Mouse (Mus musculus): ENCODE measurements around the gene Tom1.

Tom1 gene

GRCm38 (mm10) chr8:75090781-75091365, 57.4 kb downstream of the Tom1 start:
- DNase-seq (ENCODE audit: low read depth): no peak

- peak; percentile 90 for DNase-seq (ENCODE audit: low read depth)
Measured at GRCm38 (mm10) chr8:75093399-75094156, 60.1 kb downstream of the Tom1 start, which contains the start of gene Hmox1. TSS of gene Hmox1 (plus strand) at chr8:75093621.

DNA sequence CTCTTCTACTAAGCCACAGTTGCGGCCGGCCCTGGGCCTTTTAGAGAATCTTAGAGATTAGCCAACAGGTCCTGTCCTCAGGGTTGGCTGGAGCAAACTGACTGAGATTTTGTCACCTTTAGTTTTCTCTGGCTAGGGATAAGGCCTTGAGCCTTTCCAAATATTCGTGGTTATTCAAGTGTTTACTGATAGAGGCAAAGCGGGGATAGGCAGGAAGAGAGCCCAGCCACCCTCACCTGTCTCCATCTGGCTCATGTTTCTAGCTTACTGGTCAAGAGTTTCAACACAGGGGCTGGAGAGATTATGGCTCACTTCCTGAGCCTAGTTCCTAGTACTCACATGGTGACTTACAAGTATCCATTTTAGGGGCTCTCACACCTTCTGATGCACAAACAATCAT, 69.5 kb downstream of the Tom1 start:
- no peak for DNase-seq (ENCODE audit: low read depth)

GRCm38 (mm10) chr8:75103376-75103878, 69.9 kb downstream of the Tom1 start:
- DNase-seq (ENCODE audit: low read depth): no peak

DNA sequence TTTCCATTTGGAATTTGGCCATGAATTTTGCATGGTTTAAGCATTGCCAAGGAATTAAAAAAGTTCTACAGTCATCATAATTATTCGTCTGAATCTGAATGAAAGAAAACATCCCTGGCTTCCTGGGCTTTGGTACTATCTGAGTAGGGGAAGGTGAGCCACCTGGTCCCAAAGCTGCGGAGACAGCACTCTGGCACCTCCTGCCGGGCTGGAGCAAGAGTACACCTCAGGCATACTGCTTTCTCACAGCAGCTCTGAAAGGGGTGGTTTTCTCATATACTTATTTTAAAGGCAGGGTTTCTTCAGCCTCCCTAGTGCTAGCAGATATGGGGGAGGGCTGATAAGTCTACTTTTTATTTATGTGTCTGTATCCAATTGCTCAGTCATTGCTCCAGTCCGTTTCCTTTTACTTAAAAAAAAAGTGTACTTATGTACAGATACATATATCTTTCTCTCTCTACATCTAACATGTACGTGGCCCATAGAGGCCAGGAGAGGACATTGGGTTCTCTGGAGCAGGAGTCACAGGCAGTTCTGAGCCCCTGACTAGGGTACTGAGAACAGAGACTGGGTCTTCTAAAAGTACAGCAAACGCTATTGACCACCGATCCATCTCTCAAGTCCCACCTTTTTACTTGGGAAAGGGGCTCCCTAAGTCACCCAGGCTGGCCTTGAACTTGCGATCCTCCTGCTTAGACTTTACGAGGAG, 75.2 kb downstream of the Tom1 start:
- DNase-seq (ENCODE audit: low read depth): peak; percentile 58

DNA sequence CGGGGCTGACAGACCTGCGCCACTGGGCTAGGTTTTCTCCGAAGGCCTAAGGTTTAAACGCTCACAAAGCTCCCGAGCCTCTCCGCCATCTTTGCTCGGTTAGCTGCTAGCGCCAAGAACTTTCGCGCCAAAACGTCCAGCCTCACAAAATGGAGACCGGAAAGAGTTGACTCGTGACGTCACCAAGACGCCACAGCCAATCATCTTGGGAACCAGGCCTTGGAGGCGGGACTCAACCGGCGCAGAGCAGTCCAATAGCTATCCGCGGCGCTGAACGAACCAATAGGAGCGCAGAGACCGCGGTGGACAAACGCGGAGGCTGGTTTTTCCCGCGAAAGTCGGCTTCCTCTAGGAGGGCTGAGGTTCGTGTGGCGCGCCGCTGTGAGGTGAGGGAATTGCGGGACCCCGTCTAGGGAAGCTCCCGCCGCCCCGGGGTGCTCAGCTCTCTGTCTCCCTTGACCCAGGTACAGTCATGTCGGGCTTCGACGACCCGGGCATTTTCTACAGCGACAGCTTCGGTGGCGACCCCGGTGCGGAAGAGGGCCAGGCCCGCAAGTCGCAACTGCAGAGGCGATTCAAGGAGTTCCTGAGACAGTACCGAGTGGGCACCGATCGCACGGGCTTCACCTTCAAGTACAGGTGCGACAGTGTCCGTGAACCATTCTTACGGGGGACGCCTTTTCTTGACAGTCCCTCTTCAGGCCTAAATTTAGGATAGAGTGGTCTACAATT, 75.9 kb downstream of the Tom1 start, which contains the start of gene Mcm5:
Gene Mcm5 (plus strand): TSS at position 334 of the 732 bp plus-strand sequence.
- peak; percentile 99 for DNase-seq (ENCODE audit: low read depth)

- DNase-seq (ENCODE audit: low read depth): no peak
Measured at GRCm38 (mm10) chr8:75110093-75110492, 76.6 kb downstream of the Tom1 start.

- DNase-seq (ENCODE audit: low read depth): no peak
Measured at GRCm38 (mm10) chr8:75118505-75118904, 85.0 kb downstream of the Tom1 start.

GRCm38 (mm10) chr8:75119287-75119686, 85.8 kb downstream of the Tom1 start:
- no peak for DNase-seq (ENCODE audit: low read depth)
